Mouse (Mus musculus) myocyte (in vitro differentiated cells): ENCODE data around the gene Ndufaf2. TPM values are rescaled to one million over a fixed set of nuclear protein-coding genes. Genes with fewer than 3 reads are reported as not detected.

Experiments
- H3K27me3 ChIP-seq: one replicate; pipeline ENCODE4 v1.6.1; 2011; ENCODE audit not compliant: control insufficient read depth, insufficient read depth, insufficient read length
- H3K36me3 ChIP-seq: one replicate; pipeline ENCODE4 v1.6.1; 2011; ENCODE audit not compliant: control insufficient read depth, insufficient read depth
- H3K4me2 ChIP-seq: one replicate; pipeline ENCODE4 v1.6.1; 2011; ENCODE audit warnings: low read depth, control low read depth
- H3K4me3 ChIP-seq: one replicate; pipeline ENCODE4 v1.5.1; 2011; ENCODE audit warnings: mild to moderate bottlenecking, control low read depth, moderate library complexity
- H3K79me2 ChIP-seq: one replicate; pipeline ENCODE4 v1.6.1; 2011; ENCODE audit not compliant: control insufficient read depth, insufficient read depth
- H3ac ChIP-seq: one replicate; pipeline ENCODE4 v1.6.1; 2011; ENCODE audit not compliant: control insufficient read depth, insufficient read length
- CEBPB ChIP-seq: IDR thresholded peaks from 2 replicates; pipeline ENCODE4 v1.6.1; 2011; ENCODE audit warnings: mild to moderate bottlenecking, moderate library complexity; ENCODE audit not compliant: poor library complexity, insufficient read depth, severe bottlenecking
- E2F4 ChIP-seq: IDR thresholded peaks from one replicate; pipeline ENCODE4 v1.6.1; 2011; ENCODE audit warnings: mild to moderate bottlenecking, control low read depth, moderate library complexity; ENCODE audit not compliant: insufficient read depth
- MAX ChIP-seq: IDR thresholded peaks from one replicate; pipeline ENCODE4 v1.6.1; 2011; ENCODE audit warnings: low read depth, mild to moderate bottlenecking, control low read depth
- MYOD1 ChIP-seq, 3 experiments: IDR thresholded peaks; one replicate each; pipeline ENCODE4 v1.6.1; 2011; ENCODE audit warnings: control low read depth in 2 of 3, low read depth in 2 of 3, mild to moderate bottlenecking in 2 of 3, moderate library complexity in 1 of 3; ENCODE audit not compliant: insufficient read length in 2 of 3, control insufficient read depth in 1 of 3
- MYOG ChIP-seq, 3 experiments: IDR thresholded peaks; one replicate each; pipeline ENCODE4 v1.6.1; 2011; ENCODE audit warnings: control low read depth in 2 of 3, low read depth in 2 of 3, mild to moderate bottlenecking in 2 of 3; ENCODE audit not compliant: insufficient read length in 2 of 3, control insufficient read depth in 1 of 3, insufficient read depth in 1 of 3
- POLR2A ChIP-seq: IDR thresholded peaks from one replicate; pipeline ENCODE4 v1.6.1; 2011; ENCODE audit warnings: low read depth, mild to moderate bottlenecking, control low read depth, moderate library complexity; ENCODE audit not compliant: insufficient read length
- POLR2AphosphoS2 ChIP-seq: IDR thresholded peaks from one replicate; pipeline ENCODE4 v1.6.1; 2011; ENCODE audit warnings: low read depth, control low read depth; ENCODE audit not compliant: insufficient read length
- REST ChIP-seq: IDR thresholded peaks from one replicate; pipeline ENCODE4 v1.6.1; 2011; ENCODE audit warnings: mild to moderate bottlenecking, control low read depth, moderate library complexity; ENCODE audit not compliant: insufficient read depth, insufficient read length
- SRF ChIP-seq: IDR thresholded peaks from one replicate; pipeline ENCODE4 v1.6.1; 2011; ENCODE audit warnings: low read depth; ENCODE audit not compliant: control insufficient read depth, insufficient read length
- TCF12 ChIP-seq: IDR thresholded peaks from one replicate; pipeline ENCODE4 v1.6.1; 2011; ENCODE audit warnings: mild to moderate bottlenecking, control low read depth; ENCODE audit not compliant: poor library complexity, insufficient read depth, severe bottlenecking
- TCF3 ChIP-seq: IDR thresholded peaks from one replicate; pipeline ENCODE4 v1.6.1; 2011; ENCODE audit warnings: low read depth, control low read depth; ENCODE audit not compliant: insufficient read length
- USF1 ChIP-seq: IDR thresholded peaks from one replicate; pipeline ENCODE4 v1.6.1; 2011; ENCODE audit warnings: low read depth, mild to moderate bottlenecking, control low read depth, moderate library complexity
- polyA plus RNA-seq: library from polyadenylated mRNA; unstranded; fragments of >200 nt; fragmentation: generic; extraction: Trizol; gene quantifications from one replicate; pipeline ENCODE4 v1.2.1, GENCODE M21; 2012; ENCODE audit warnings: missing spikeins

Gene Ndufaf2
- polyA plus RNA-seq, 1 experiment: 25.4 TPM

GRCm38 (mm10) chr13:107995211-107995610, 163.2 kb downstream of the Ndufaf2 start:
- H3K4me2 ChIP-seq: peak overlapping the region; percentile 34
- H3K79me2 ChIP-seq: no peaks in the 10 kb centered on the region
- no peak overlapping the region for H3K4me3 ChIP-seq
- TF ChIP-seq CEBPB: no peak
- no peak for TF ChIP-seq REST
- no peak for TF ChIP-seq TCF12
- no peak for TF ChIP-seq E2F4
- TF ChIP-seq SRF: no peak
- TF ChIP-seq POLR2A: no peak
- TF ChIP-seq MYOG (IDR thresholded peaks at IDR 0.05; ENCODE audit: control insufficient read depth in 1 of 3, insufficient read depth in 1 of 3, insufficient read length in 2 of 3, low read depth in 2 of 3): no peak
- TF ChIP-seq USF1: no peak
- no peak for TF ChIP-seq POLR2AphosphoS2
- TF ChIP-seq MAX: no peak
- TF ChIP-seq TCF3: no peak
- TF ChIP-seq MYOD1 (IDR thresholded peaks at IDR 0.05; ENCODE audit: control insufficient read depth in 1 of 3, insufficient read length in 2 of 3, low read depth in 2 of 3): no peak
- H3K36me3 ChIP-seq: no peaks in the 10 kb centered on the region
- no peaks in the 10 kb centered on the region for H3K27me3 ChIP-seq
- H3ac ChIP-seq: no peak overlapping the region

- Histone ChIP-seq H3K27me3 (no peaks in the 10 kb centered on the region), H3K4me3 (no peak overlapping the region), H3K79me2 (no peaks in the 10 kb centered on the region), H3K36me3 (no peaks in the 10 kb centered on the region), H3K4me2 (no peak overlapping the region), H3ac (no peak overlapping the region)
- TF ChIP-seq REST: no peak
- no peak for TF ChIP-seq USF1
- no peak for TF ChIP-seq POLR2A
- TF ChIP-seq MYOG (IDR thresholded peaks at IDR 0.05; ENCODE audit: control insufficient read depth in 1 of 3, insufficient read depth in 1 of 3, insufficient read length in 2 of 3, low read depth in 2 of 3): no peak
- no peak for TF ChIP-seq E2F4
- TF ChIP-seq POLR2AphosphoS2: no peak
- TF ChIP-seq SRF: no peak
- no peak for TF ChIP-seq CEBPB
- no peak for TF ChIP-seq MYOD1 (IDR thresholded peaks at IDR 0.05; ENCODE audit: control insufficient read depth in 1 of 3, insufficient read length in 2 of 3, low read depth in 2 of 3)
- no peak for TF ChIP-seq TCF3
- no peak for TF ChIP-seq MAX
- no peak for TF ChIP-seq TCF12
Measured at GRCm38 (mm10) chr13:107992573-107992972, 165.8 kb downstream of the Ndufaf2 start.

- no peak overlapping the region for H3K4me3 ChIP-seq
- no peaks in the 10 kb centered on the region for H3K36me3 ChIP-seq
- H3K79me2 ChIP-seq: no peaks in the 10 kb centered on the region
- no peaks in the 10 kb centered on the region for H3K27me3 ChIP-seq
- no peak overlapping the region for H3K4me2 ChIP-seq
- no peak for TF ChIP-seq POLR2AphosphoS2
- no peak for TF ChIP-seq MYOD1 (IDR thresholded peaks at IDR 0.05; ENCODE audit: control insufficient read depth in 1 of 3, insufficient read length in 2 of 3, low read depth in 2 of 3)
- TF ChIP-seq POLR2A: no peak
- TF ChIP-seq TCF3: no peak
- no peak for TF ChIP-seq CEBPB
- TF ChIP-seq REST: no peak
- no peak for TF ChIP-seq SRF
- no peak for TF ChIP-seq MYOG (IDR thresholded peaks at IDR 0.05; ENCODE audit: control insufficient read depth in 1 of 3, insufficient read depth in 1 of 3, insufficient read length in 2 of 3, low read depth in 2 of 3)
- TF ChIP-seq E2F4: no peak
- no peak overlapping the region for H3ac ChIP-seq
Measured at GRCm38 (mm10) chr13:107984641-107985040, 173.8 kb downstream of the Ndufaf2 start.

DNA sequence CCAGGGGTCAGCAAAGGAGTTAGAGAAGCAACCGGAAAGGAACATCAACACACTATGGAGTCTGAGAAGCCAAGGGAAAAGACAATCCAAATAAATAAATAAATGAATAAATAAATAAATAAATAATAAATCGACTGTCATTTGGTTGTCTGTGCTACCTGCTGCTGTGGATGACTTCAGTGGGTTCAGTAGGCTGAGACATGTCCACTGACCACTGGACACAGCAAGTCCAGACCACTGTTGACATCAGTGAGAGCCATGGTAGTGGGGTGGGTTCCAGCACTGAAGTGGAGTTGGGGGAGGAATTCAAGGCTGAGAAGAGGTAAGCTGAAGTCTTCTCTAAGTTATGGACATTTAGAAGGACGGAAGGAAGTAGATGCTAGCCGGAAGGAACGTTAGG, 174.2 kb downstream of the Ndufaf2 start:
- Histone ChIP-seq H3K27me3 (no peaks in the 10 kb centered on the region), H3K4me3 (no peak overlapping the region), H3ac (no peak overlapping the region), H3K4me2 (no peak overlapping the region), H3K36me3 (no peaks in the 10 kb centered on the region), H3K79me2 (no peaks in the 10 kb centered on the region)
- TF ChIP-seq POLR2AphosphoS2 (no peak), TCF12 (no peak), E2F4 (no peak), MYOD1 (IDR thresholded peaks at IDR 0.05; ENCODE audit: control insufficient read depth in 1 of 3, insufficient read length in 2 of 3, low read depth in 2 of 3) (no peak), MAX (no peak), SRF (no peak), CEBPB (no peak), USF1 (no peak), POLR2A (no peak), MYOG (IDR thresholded peaks at IDR 0.05; ENCODE audit: control insufficient read depth in 1 of 3, insufficient read depth in 1 of 3, insufficient read length in 2 of 3, low read depth in 2 of 3) (no peak), REST (no peak), TCF3 (no peak)

- Histone ChIP-seq H3ac (no peak overlapping the region), H3K36me3 (no peaks in the 10 kb centered on the region), H3K79me2 (no peaks in the 10 kb centered on the region), H3K4me3 (no peak overlapping the region), H3K4me2 (no peak overlapping the region), H3K27me3 (no peaks in the 10 kb centered on the region)
- TF ChIP-seq REST (no peak), TCF3 (no peak), MAX (no peak), E2F4 (no peak), POLR2A (no peak)
Measured at GRCm38 (mm10) chr13:107983231-107983847, 175.1 kb downstream of the Ndufaf2 start.
